Mouse (Mus musculus) E14TG2a.4 (cell line): ENCODE measurements around the gene Zfp786.
"Not testable (repeated sequence)": the region's sequence is repeated elsewhere in the genome, so short reads cannot be mapped to it uniquely, and the experiment has no call there.

Experiments used
- H3K27me3 ChIP-seq: 2 replicates; pipeline ENCODE4 v1.6.1; 2014; ENCODE audit warnings: low read length, control low read depth; ENCODE audit not compliant: insufficient read depth
- H3K36me3 ChIP-seq: 2 replicates; pipeline ENCODE4 v1.6.1; 2014; ENCODE audit warnings: low read length, control low read depth; ENCODE audit not compliant: insufficient read depth
- H3K4me1 ChIP-seq: replicated peaks from 2 replicates; pipeline ENCODE4 v1.6.1; 2014; ENCODE audit warnings: low read depth, low read length, control low read depth
- H3K4me3 ChIP-seq: replicated peaks from 2 replicates; pipeline ENCODE4 v1.5.1; 2014; ENCODE audit warnings: mild to moderate bottlenecking, low read length
- H3K9me3 ChIP-seq: 2 replicates; pipeline ENCODE4 v1.6.1; 2014; ENCODE audit warnings: low read length, control low read depth
- CTCF ChIP-seq: conservative IDR thresholded peaks from 2 replicates; pipeline ENCODE4 v1.5.1; 2014; ENCODE audit warnings: low read length
- NANOG ChIP-seq: IDR thresholded peaks from 2 replicates; pipeline ENCODE4 v1.6.1; 2014; ENCODE audit warnings: borderline replicate concordance, low read length, mixed read lengths
- POU5F1 ChIP-seq: IDR thresholded peaks from 2 replicates; pipeline ENCODE4 v1.6.1; 2014; ENCODE audit warnings: low read length, borderline replicate concordance

Zfp786 gene

DNA sequence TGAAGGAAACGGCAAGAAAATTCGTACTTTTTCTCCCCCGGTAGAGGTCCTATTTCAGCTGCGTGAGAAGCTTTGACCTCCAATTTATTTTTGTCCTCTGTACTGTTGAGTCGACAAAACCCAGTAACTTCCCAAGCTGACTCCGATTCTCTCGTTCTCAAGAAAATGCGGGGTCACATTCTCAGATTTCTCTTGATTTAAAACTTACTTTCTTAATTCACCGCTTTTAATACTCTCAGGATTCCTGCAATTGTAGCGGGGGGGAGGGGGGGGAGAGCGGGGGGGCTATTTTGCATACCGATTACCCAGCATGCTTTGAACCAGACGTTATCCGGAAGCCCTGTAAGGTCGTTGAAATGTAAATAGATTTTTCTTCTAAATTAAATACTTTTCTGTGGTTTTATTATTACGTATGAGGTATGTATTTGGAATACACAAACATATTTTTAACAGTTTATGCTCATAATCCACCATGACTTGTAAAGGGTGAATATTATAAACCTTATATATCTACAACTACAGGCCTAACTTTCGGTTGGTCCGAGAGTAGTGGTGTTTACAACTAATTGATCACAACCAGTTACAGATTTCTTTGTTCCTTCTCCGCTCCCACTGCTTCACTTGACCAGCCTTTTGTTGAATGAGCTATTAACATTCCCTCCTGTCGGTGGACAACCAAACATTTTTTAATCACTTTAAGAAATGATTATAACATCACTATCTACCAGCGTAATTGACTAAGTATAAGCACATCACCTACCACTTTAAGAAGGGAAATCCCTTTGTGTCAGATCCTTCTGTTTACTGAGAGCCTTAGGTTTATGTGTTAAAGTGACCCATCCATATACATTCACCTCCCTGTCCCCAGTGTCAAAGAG lies 49.3 kb downstream of the Zfp786 start:
- peaks cover 3% of the 10 kb centered on the region for H3K9me3 ChIP-seq
- no peaks in the 10 kb centered on the region for H3K36me3 ChIP-seq
- H3K4me3 ChIP-seq, result peak overlapping the region; percentile 78
- TF ChIP-seq NANOG (no peak), POU5F1 (no peak), CTCF (no peak)
- peaks cover 10% of the 10 kb centered on the region for H3K27me3 ChIP-seq
- peaks cover 22% of the 10 kb centered on the region for H3K4me1 ChIP-seq

DNA sequence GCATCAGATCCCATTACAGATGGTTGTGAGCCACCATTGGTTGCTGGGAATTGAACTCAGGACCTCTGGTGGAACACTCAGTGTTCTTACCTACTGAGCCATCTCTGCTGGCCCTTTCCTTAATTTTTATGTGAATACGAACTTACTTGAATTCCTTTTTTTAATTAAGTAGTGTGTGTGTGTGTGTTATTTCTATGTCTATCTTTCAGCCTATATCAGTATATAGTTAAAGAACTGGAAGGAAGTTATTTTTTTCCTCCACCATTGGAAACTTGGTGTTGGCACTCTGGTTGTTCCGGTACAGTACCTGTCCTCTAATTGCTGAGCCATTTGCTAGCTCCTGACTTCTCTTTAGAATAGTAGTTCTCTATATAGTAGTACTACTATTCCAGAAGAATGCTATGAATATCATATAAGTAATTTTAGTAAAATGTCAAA lies 50.1 kb downstream of the Zfp786 start:
- no peak for TF ChIP-seq POU5F1
- Histone ChIP-seq H3K9me3 (peaks cover 3% of the 10 kb centered on the region), H3K36me3 (no peaks in the 10 kb centered on the region), H3K4me3 (peak overlapping the region; percentile 78), H3K27me3 (peaks cover 10% of the 10 kb centered on the region), H3K4me1 (peaks cover 22% of the 10 kb centered on the region)

- H3K27me3 ChIP-seq, result peaks cover 18% of the 10 kb centered on the region
- H3K4me3 ChIP-seq, H3K9me3 ChIP-seq, H3K4me1 ChIP-seq, H3K36me3 ChIP-seq: not testable (repeated sequence)
These were observed 58.9 kb downstream of the Zfp786 start for GRCm38 (mm10) chr6:47771760-47772159.

DNA sequence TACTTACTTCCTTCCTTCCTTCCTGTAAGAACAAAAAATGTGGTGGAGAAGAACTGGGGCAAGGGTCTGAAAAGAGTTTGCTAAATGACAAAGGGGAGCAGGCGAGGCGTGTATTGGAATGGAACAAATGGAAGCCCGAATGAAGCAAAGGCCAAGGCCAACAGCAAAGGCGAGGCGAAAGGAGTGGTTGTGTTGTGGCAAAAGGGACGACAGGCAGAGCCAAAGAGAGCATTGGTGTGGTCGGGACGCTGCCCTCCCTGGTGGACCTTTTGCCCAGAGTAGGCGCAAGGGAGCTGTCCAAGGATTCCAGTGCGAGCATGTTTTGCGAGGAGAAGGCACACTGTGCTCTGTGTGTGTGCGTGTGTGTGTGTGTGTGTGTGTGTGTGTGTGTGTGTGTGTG lies 59.6 kb downstream of the Zfp786 start:
- H3K4me1 ChIP-seq, H3K9me3 ChIP-seq, H3K36me3 ChIP-seq, H3K4me3 ChIP-seq: not testable (repeated sequence)
- H3K27me3 ChIP-seq, result peaks cover 21% of the 10 kb centered on the region

DNA sequence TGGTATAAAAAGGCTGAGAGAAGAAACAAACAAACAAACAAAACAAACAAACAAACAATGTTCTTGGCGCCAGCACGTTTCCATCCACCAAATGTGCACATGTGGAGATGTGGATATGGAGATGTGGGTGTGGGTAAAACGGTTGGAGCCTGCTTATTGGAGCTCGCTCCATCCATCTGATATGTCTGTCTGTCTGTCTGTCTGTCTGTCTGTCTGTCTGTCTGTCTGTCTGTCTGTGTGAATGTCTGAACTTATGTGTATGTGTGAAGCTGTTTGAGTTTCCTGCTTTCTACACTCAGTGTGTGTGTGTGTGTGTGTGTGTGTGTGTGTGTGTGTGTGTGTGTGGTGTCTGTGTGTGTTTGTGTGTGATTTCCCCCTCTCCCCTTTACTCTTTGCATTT lies 60.8 kb downstream of the Zfp786 start:
- not testable (repeated sequence) for H3K9me3 ChIP-seq, H3K4me3 ChIP-seq, H3K36me3 ChIP-seq, H3K4me1 ChIP-seq
- H3K27me3 ChIP-seq, result peaks cover 21% of the 10 kb centered on the region
